Mouse (Mus musculus) MEL (cell line): ENCODE measurements around the gene Spag5. TPM values are rescaled to one million over a fixed set of nuclear protein-coding genes. Genes with fewer than 3 reads are reported as not detected.

Source experiments
- DNase-seq: peaks from one replicate; pipeline ENCODE4 v3.0.0; 2011; ENCODE audit warnings: low read depth, low spot score
- H3K27ac ChIP-seq: 2 replicates; pipeline ENCODE4 v1.5.1; 2012; ENCODE audit warnings: low read depth, mild to moderate bottlenecking, control low read depth, low read length, moderate library complexity; ENCODE audit not compliant: control insufficient read depth
- H3K27me3 ChIP-seq, 2 experiments: fragments of 150-350 bp in 1 of 2; sonication (generic) in 1 of 2; 2 replicates each; pipeline ENCODE4 v1.6.1; 2012; ENCODE audit warnings: low read length in 2 of 2, mild to moderate bottlenecking in 2 of 2, improper control_type of control experiment in 1 of 2, moderate library complexity in 1 of 2; ENCODE audit not compliant: insufficient read depth in 2 of 2, control insufficient read depth in 1 of 2
- H3K36me3 ChIP-seq, 2 experiments: 2 replicates each; pipeline ENCODE4 v1.6.1; 2012 to 2014; ENCODE audit warnings: low read length in 2 of 2, improper control_type of control experiment in 1 of 2, inconsistent platforms in 1 of 2, mild to moderate bottlenecking in 1 of 2; ENCODE audit not compliant: insufficient read depth in 2 of 2, control insufficient read depth in 1 of 2
- H3K4me1 ChIP-seq, 2 experiments: fragments of 150-350 bp in 1 of 2; sonication (generic) in 1 of 2; 2 replicates each; pipeline ENCODE4 v1.6.1; 2012; ENCODE audit warnings: low read length in 2 of 2, improper control_type of control experiment in 1 of 2, mild to moderate bottlenecking in 1 of 2; ENCODE audit not compliant: insufficient read depth in 2 of 2, control insufficient read depth in 1 of 2
- H3K4me3 ChIP-seq, 2 experiments: fragments of 150-350 bp in 1 of 2; sonication (generic) in 1 of 2; 2 replicates each; pipeline ENCODE4 v1.5.1; 2012; ENCODE audit warnings: low read depth in 2 of 2, low read length in 2 of 2, mild to moderate bottlenecking in 2 of 2, moderate library complexity in 2 of 2, control low read depth in 1 of 2, improper control_type of control experiment in 1 of 2; ENCODE audit not compliant: control insufficient read depth in 1 of 2, insufficient read depth in 1 of 2
- H3K79me2 ChIP-seq: 2 replicates; pipeline ENCODE4 v1.6.1; 2012; ENCODE audit warnings: mild to moderate bottlenecking, low read length, moderate library complexity; ENCODE audit not compliant: control insufficient read depth, poor library complexity, insufficient read depth
- H3K9ac ChIP-seq: 2 replicates; pipeline ENCODE4 v1.6.1; 2012; ENCODE audit warnings: low read depth, mild to moderate bottlenecking, control low read depth, low read length, moderate library complexity; ENCODE audit not compliant: control insufficient read depth, poor library complexity, severe bottlenecking
- H3K9me3 ChIP-seq: fragments of 150-350 bp; sonication (generic); replicated peaks from 2 replicates; pipeline ENCODE4 v1.6.1; 2012; ENCODE audit warnings: mild to moderate bottlenecking, low read length, improper control_type of control experiment, moderate library complexity; ENCODE audit not compliant: insufficient read depth
- CHD1 ChIP-seq: IDR thresholded peaks from 2 replicates; pipeline ENCODE4 v1.6.1; 2012; ENCODE audit warnings: low read depth, mild to moderate bottlenecking, inconsistent platforms, low read length, improper control_type of control experiment
- CTCF ChIP-seq, 3 experiments: IDR thresholded peaks in 2 of 3; conservative IDR thresholded peaks in 1 of 3; 2 replicates each; pipeline ENCODE4 v1.5.1; 2011 to 2012; ENCODE audit warnings: low read length in 3 of 3, low read depth in 2 of 3, mild to moderate bottlenecking in 2 of 3, improper control_type of control experiment in 1 of 3, inconsistent platforms in 1 of 3, mixed read lengths in 1 of 3, moderate library complexity in 1 of 3; ENCODE audit not compliant: control insufficient read depth in 1 of 3, insufficient read depth in 1 of 3, poor library complexity in 1 of 3, severe bottlenecking in 1 of 3
- ELF1 ChIP-seq: IDR thresholded peaks from 2 replicates; pipeline ENCODE4 v1.6.1; 2014; ENCODE audit warnings: low read depth, mild to moderate bottlenecking, inconsistent platforms, low read length, improper control_type of control experiment, moderate library complexity
- EP300 ChIP-seq, 2 experiments: IDR thresholded peaks; 2 replicates each; pipeline ENCODE4 v1.6.1; 2011; ENCODE audit warnings: improper control_type of control experiment in 2 of 2, low read length in 2 of 2, low read depth in 1 of 2, mild to moderate bottlenecking in 1 of 2
- ETS1 ChIP-seq: IDR thresholded peaks from 2 replicates; pipeline ENCODE4 v1.6.1; 2012; ENCODE audit warnings: low read depth, mild to moderate bottlenecking, inconsistent platforms, low read length, improper control_type of control experiment, moderate library complexity
- GABPA ChIP-seq: IDR thresholded peaks from 2 replicates; pipeline ENCODE4 v1.6.1; 2012; ENCODE audit warnings: low read depth, mild to moderate bottlenecking, inconsistent platforms, low read length, improper control_type of control experiment, moderate library complexity
- GATA1 ChIP-seq: IDR thresholded peaks from 2 replicates; pipeline ENCODE4 v1.6.1; 2011; ENCODE audit warnings: low read depth, low read length, improper control_type of control experiment
- JUND ChIP-seq: IDR thresholded peaks from 2 replicates; pipeline ENCODE4 v1.6.1; 2011; ENCODE audit warnings: low read depth, mild to moderate bottlenecking, improper control_type of control experiment, low read length
- KAT2A ChIP-seq: conservative IDR thresholded peaks from 2 replicates; pipeline ENCODE4 v1.6.1; 2012; ENCODE audit warnings: low read depth, low read length, improper control_type of control experiment, inconsistent platforms
- MAFK ChIP-seq: IDR thresholded peaks from 2 replicates; pipeline ENCODE4 v1.6.1; 2011; ENCODE audit warnings: low read depth, mild to moderate bottlenecking, low read length, improper control_type of control experiment, borderline replicate concordance
- MAX ChIP-seq: IDR thresholded peaks from 2 replicates; pipeline ENCODE4 v1.6.1; 2011; ENCODE audit warnings: low read length, improper control_type of control experiment
- MAZ ChIP-seq: IDR thresholded peaks from 2 replicates; pipeline ENCODE4 v1.6.1; 2012; ENCODE audit warnings: low read depth, mild to moderate bottlenecking, inconsistent platforms, low read length, improper control_type of control experiment
- MEF2A ChIP-seq: IDR thresholded peaks from 2 replicates; pipeline ENCODE4 v1.6.1; 2014; ENCODE audit warnings: low read depth, mild to moderate bottlenecking, inconsistent platforms, low read length, improper control_type of control experiment; ENCODE audit not compliant: poor library complexity, insufficient replicate concordance, severe bottlenecking; ENCODE audit errors: extremely low read depth
- MXI1 ChIP-seq: IDR thresholded peaks from 2 replicates; pipeline ENCODE4 v1.6.1; 2011; ENCODE audit warnings: mild to moderate bottlenecking, low read depth, low read length, improper control_type of control experiment
- MYB ChIP-seq: IDR thresholded peaks from 2 replicates; pipeline ENCODE4 v1.6.1; 2011; ENCODE audit warnings: mild to moderate bottlenecking, low read depth, low read length, improper control_type of control experiment
- MYC ChIP-seq: IDR thresholded peaks from 2 replicates; pipeline ENCODE4 v1.6.1; 2011; ENCODE audit warnings: low read depth, mild to moderate bottlenecking, low read length, improper control_type of control experiment, moderate library complexity
- NRF1 ChIP-seq: IDR thresholded peaks from 2 replicates; pipeline ENCODE4 v1.6.1; 2014; ENCODE audit warnings: low read depth, mild to moderate bottlenecking, inconsistent platforms, low read length, improper control_type of control experiment, moderate library complexity; ENCODE audit not compliant: poor library complexity, insufficient read depth, severe bottlenecking
- POLR2AphosphoS2 ChIP-seq: IDR thresholded peaks from 2 replicates; pipeline ENCODE4 v1.6.1; 2011; ENCODE audit warnings: low read length, improper control_type of control experiment
- POLR2AphosphoS5 ChIP-seq: IDR thresholded peaks from 2 replicates; pipeline ENCODE4 v1.6.1; 2012; ENCODE audit warnings: low read depth, borderline replicate concordance, mild to moderate bottlenecking, inconsistent platforms, low read length, moderate library complexity, mixed read lengths
- RAD21 ChIP-seq: IDR thresholded peaks from 2 replicates; pipeline ENCODE4 v1.6.1; 2011; ENCODE audit warnings: mild to moderate bottlenecking, low read depth, low read length, improper control_type of control experiment
- RCOR1 ChIP-seq: IDR thresholded peaks from 2 replicates; pipeline ENCODE4 v1.6.1; 2012; ENCODE audit warnings: low read depth, mild to moderate bottlenecking, inconsistent platforms, low read length, improper control_type of control experiment
- TAL1 ChIP-seq: IDR thresholded peaks from 2 replicates; pipeline ENCODE4 v1.6.1; 2012; ENCODE audit warnings: mild to moderate bottlenecking, inconsistent platforms, low read length, moderate library complexity, mixed read lengths
- TBP ChIP-seq: IDR thresholded peaks from 2 replicates; pipeline ENCODE4 v1.8.0; 2011; ENCODE audit warnings: low read depth, low read length, improper control_type of control experiment
- UBTF ChIP-seq: IDR thresholded peaks from 2 replicates; pipeline ENCODE4 v1.6.1; 2012; ENCODE audit warnings: low read depth, mild to moderate bottlenecking, inconsistent platforms, low read length, improper control_type of control experiment, moderate library complexity, borderline replicate concordance; ENCODE audit not compliant: insufficient read depth
- USF1 ChIP-seq: IDR thresholded peaks from 2 replicates; pipeline ENCODE4 v1.6.1; 2014; ENCODE audit warnings: low read depth, mild to moderate bottlenecking, inconsistent platforms, low read length, improper control_type of control experiment, moderate library complexity
- ZKSCAN1 ChIP-seq: IDR thresholded peaks from 2 replicates; pipeline ENCODE4 v1.6.1; 2012; ENCODE audit warnings: low read depth, mild to moderate bottlenecking, inconsistent platforms, low read length, improper control_type of control experiment, moderate library complexity
- ZMIZ1 ChIP-seq: IDR thresholded peaks from 2 replicates; pipeline ENCODE4 v1.6.1; 2012; ENCODE audit warnings: low read depth, mild to moderate bottlenecking, inconsistent platforms, low read length, improper control_type of control experiment, moderate library complexity
- ZNF384 ChIP-seq: IDR thresholded peaks from 2 replicates; pipeline ENCODE4 v1.6.1; 2012; ENCODE audit warnings: low read depth, mild to moderate bottlenecking, inconsistent platforms, low read length, improper control_type of control experiment
- polyA plus RNA-seq, 2 experiments: library from polyadenylated mRNA; stranded (reverse) in 1 of 2; unstranded in 1 of 2; fragments of >175 nt in 1 of 2; fragments of >200 nt in 1 of 2; gene quantifications; 2 replicates each; pipeline versions ENCODE4 v1.2.1 to v1.2.4; 2012; ENCODE audit warnings: low replicate concordance in 2 of 2, low read depth in 1 of 2; ENCODE audit not compliant: insufficient read length in 2 of 2, insufficient read depth in 1 of 2, missing spikeins in 1 of 2
- total RNA-seq: library from RNA; depleted of rRNA; stranded (reverse); fragments of 300-350 nt; gene quantifications from 2 replicates; pipeline ENCODE4 v1.2.3, GENCODE M21; 2012

The Spag5 gene
- total and polyA plus RNA-seq, 3 experiments, result 40.1 to 274 (median 77.5) TPM

- H3K27ac ChIP-seq, result no peak overlapping the region
- peaks cover 8% of the 10 kb centered on the region for H3K79me2 ChIP-seq
- H3K4me3 ChIP-seq, result 0 out of 4 replicates have a peak overlapping the region, but pooled peaks of 1 of the 2 experiments have one; percentile 67
- no peak overlapping the region for H3K9ac ChIP-seq
- H3K36me3 ChIP-seq, result peaks cover under 1 to 10% of the 10 kb centered on the region in 2 experiments
- TF ChIP-seq MXI1 (no peak), MAFK (peak; percentile 79)
- no peaks in the 10 kb centered on the region for H3K27me3 ChIP-seq
- no peaks in the 10 kb centered on the region for H3K9me3 ChIP-seq
- no peak for DNase-seq
- H3K4me1 ChIP-seq, result peaks cover 6% of the 10 kb centered on the region in 2 experiments; a peak in 3 of 4 replicates
Observed at GRCm38 (mm10) chr11:78327215-78327614, 25.9 kb downstream of the Spag5 start.

GRCm38 (mm10) chr11:78327634-78328511, 26.5 kb downstream of the Spag5 start, which contains the start of gene Pigs:
Pigs (plus strand) TSS chr11:78328415.
- Histone ChIP-seq H3K27me3 (no peaks in the 10 kb centered on the region), H3K9ac (peak within 1 kb of the TSS; percentile 86), H3K27ac (peak within 1 kb of the TSS; percentile 61), H3K4me3 (peak within 1 kb of the TSS; percentile 67 to 86), H3K4me1 (peaks cover 3 to 4% of the 10 kb centered on the region in 2 experiments; a peak in 2 of 4 replicates), H3K9me3 (no peaks in the 10 kb centered on the region), H3K79me2 (peaks cover 8% of the 10 kb centered on the region), H3K36me3 (peaks cover under 1 to 6% of the 10 kb centered on the region in 2 experiments; a peak in 1 of 4 replicates)
- peak; percentile 99 for DNase-seq
- no peak for TF ChIP-seq MYB
- peak; percentile 74 for TF ChIP-seq ZNF384
- TF ChIP-seq TBP, result peak; percentile 93
- peak; percentile 90 for TF ChIP-seq ZMIZ1
- TF ChIP-seq ELF1, result peak; percentile 74
- peak; percentile 65 for TF ChIP-seq MXI1
- TF ChIP-seq EP300 (IDR thresholded peaks at IDR 0.05; ENCODE audit: low read depth in 1 of 2, low read length in 2 of 2), result no peak
- no peak for TF ChIP-seq GATA1
- no peak for TF ChIP-seq POLR2AphosphoS5
- TF ChIP-seq TAL1, result no peak
- TF ChIP-seq MAFK, result no peak
- TF ChIP-seq JUND, result no peak
- TF ChIP-seq USF1, result 0 out of 2 replicates have a peak, but pooled peaks have one; percentile 30
- peak; percentile 54; the same call in 1 of the 2 replicates for TF ChIP-seq MYC
- peak in 1 of 3 experiments; percentile 18; a peak in 1 of 6 replicates for TF ChIP-seq CTCF (IDR thresholded peaks at IDR 0.05 in 2 of 3, conservative IDR thresholded peaks at IDR 0.05 in 1 of 3; ENCODE audit: control insufficient read depth in 1 of 3, insufficient read depth in 1 of 3, low read depth in 2 of 3, low read length in 3 of 3, poor library complexity in 1 of 3, severe bottlenecking in 1 of 3)
- TF ChIP-seq GABPA, result no peak
- no peak for TF ChIP-seq MEF2A
- TF ChIP-seq POLR2AphosphoS2, result peak; percentile 72; the same call in 1 of the 2 replicates
- TF ChIP-seq RAD21, result no peak; the same call in 1 of the 2 replicates
- no peak for TF ChIP-seq ZKSCAN1
- no peak for TF ChIP-seq KAT2A
- peak; percentile 49; the same call in 1 of the 2 replicates for TF ChIP-seq MAX
- no peak for TF ChIP-seq RCOR1
- no peak for TF ChIP-seq MAZ
- no peak for TF ChIP-seq CHD1
- TF ChIP-seq UBTF, result no peak
- TF ChIP-seq ETS1, result no peak
- peak; percentile 88 for TF ChIP-seq NRF1
